Mouse (Mus musculus): ENCODE measurements at regions not wholly inside any gene's neighbourhood (a gene's known extent, or its start where the extent isn't known, plus 50 kb on each side); places are given as distances from the start of the nearest gene placed in this dataset.

GRCm38 (mm10) chr11:113042710-113043109, 260.7 kb downstream of the Sox9 start:
- TF ChIP-seq ZC3H11A (IDR thresholded peaks at IDR 0.05; ENCODE audit: low read depth, low read length) = no peak
- TF ChIP-seq ZNF384 (IDR thresholded peaks at IDR 0.05; ENCODE audit: low read depth, low read length) = no peak
- TF ChIP-seq POLR2A (IDR thresholded peaks at IDR 0.05; ENCODE audit: low read depth, low read length) = no peak
- no peak for TF ChIP-seq CTCF (conservative IDR thresholded peaks at IDR 0.05 in 1 of 2, IDR thresholded peaks at IDR 0.05 in 1 of 2; ENCODE audit: low read depth in 2 of 2, low read length in 2 of 2)
- TF ChIP-seq TCF12 (IDR thresholded peaks at IDR 0.05; ENCODE audit: low read depth, low read length) = no peak
- no peak for TF ChIP-seq EP300 (IDR thresholded peaks at IDR 0.05; ENCODE audit: low read length)
- no peak for TF ChIP-seq ZKSCAN1 (IDR thresholded peaks at IDR 0.05; ENCODE audit: borderline replicate concordance, low read depth, low read length)
- no peak for TF ChIP-seq MAZ (IDR thresholded peaks at IDR 0.05; ENCODE audit: low read depth, low read length)
- no peak for TF ChIP-seq GABPA (IDR thresholded peaks at IDR 0.05; ENCODE audit: insufficient replicate concordance, low read depth, low read length)
- TF ChIP-seq SMC3 (IDR thresholded peaks at IDR 0.05; ENCODE audit: low read depth, low read length) = no peak
- no peak for TF ChIP-seq CHD1 (IDR thresholded peaks at IDR 0.05; ENCODE audit: low read depth, low read length)
- TF ChIP-seq MAFK (IDR thresholded peaks at IDR 0.05; ENCODE audit: insufficient replicate concordance, low read length) = no peak
- no peak for TF ChIP-seq ETS1 (conservative IDR thresholded peaks at IDR 0.05; ENCODE audit: low read depth, low read length)
- TF ChIP-seq MXI1 (IDR thresholded peaks at IDR 0.05; ENCODE audit: low read depth, low read length) = no peak
